Mouse (Mus musculus) common myeloid progenitor, adult 5-6 weeks (primary cell): ENCODE data around the gene Gstm7. TPM values are rescaled to one million over a fixed set of nuclear protein-coding genes. Genes with fewer than 3 reads are reported as not detected.
"Not testable (repeated sequence)": the region's sequence is repeated elsewhere in the genome, so short reads cannot be mapped to it uniquely, and the experiment has no call there.

Experiments used
- ATAC-seq: replicated peaks from 2 replicates; pipeline ENCODE4 v1.8.0; 2016; ENCODE audit warnings: low read depth, mild to moderate bottlenecking, moderate TSS enrichment, inconsistent platforms; ENCODE audit not compliant: poor library complexity, severe bottlenecking
- total RNA-seq: library from RNA; stranded (forward); fragments of 200-1000, 187-1606 nt; gene quantifications from 2 replicates; pipeline ENCODE4 v1.2.3, GENCODE M21; 2017

The Gstm7 gene
- total RNA-seq, 1 experiment from 2014 or later = 1.6 TPM

GRCm38 (mm10) chr3:107939403-107939802 lies 7.8 kb upstream of the Gstm7 start:
- ATAC-seq = peak; percentile 83

GRCm38 (mm10) chr3:107935888-107936287 lies 4.3 kb upstream of the Gstm7 start:
- ATAC-seq = no peak

- no peak for ATAC-seq
These were observed 3.7 kb upstream of the Gstm7 start for GRCm38 (mm10) chr3:107935268-107935667.

GRCm38 (mm10) chr3:107932128-107932527 lies 511 bp upstream of the Gstm7 start:
- ATAC-seq = no peak

GRCm38 (mm10) chr3:107931134-107931533 lies 483 bp downstream of the Gstm7 start:
- no peak for ATAC-seq

GRCm38 (mm10) chr3:107929731-107930130 lies 1.9 kb downstream of the Gstm7 start:
- ATAC-seq = no peak

GRCm38 (mm10) chr3:107929243-107929642 lies 2.4 kb downstream of the Gstm7 start:
- ATAC-seq = no peak

GRCm38 (mm10) chr3:107928691-107929090 lies 2.9 kb downstream of the Gstm7 start:
- ATAC-seq = no peak

GRCm38 (mm10) chr3:107927841-107928240 lies 3.8 kb downstream of the Gstm7 start:
- no peak for ATAC-seq

- ATAC-seq = no peak
These were observed 6.3 kb downstream of the Gstm7 start for GRCm38 (mm10) chr3:107925335-107925734.

- ATAC-seq = no peak
These were observed 11.3 kb downstream of the Gstm7 start for GRCm38 (mm10) chr3:107920348-107920747.

GRCm38 (mm10) chr3:107917783-107918408 lies 13.7 kb downstream of the Gstm7 start:
- peak; percentile 90 for ATAC-seq

GRCm38 (mm10) chr3:107917097-107917496 lies 14.5 kb downstream of the Gstm7 start:
- 0 out of 2 replicates have a peak, but pooled peaks have one; percentile 24 for ATAC-seq

- ATAC-seq = no peak
These were observed 14.9 kb downstream of the Gstm7 start for GRCm38 (mm10) chr3:107916674-107917073.

GRCm38 (mm10) chr3:107905942-107906341 lies 25.7 kb downstream of the Gstm7 start:
- ATAC-seq = no peak

- ATAC-seq = no peak
These were observed 30.5 kb downstream of the Gstm7 start for GRCm38 (mm10) chr3:107900955-107901673.

GRCm38 (mm10) chr3:107898691-107899090 lies 32.9 kb downstream of the Gstm7 start:
- no peak for ATAC-seq

GRCm38 (mm10) chr3:107895720-107896569 lies 35.7 kb downstream of the Gstm7 start, which contains the start of gene Gstm5:
Gene Gstm5 (plus strand): TSS chr3:107895821.
- ATAC-seq = peak; percentile 84

GRCm38 (mm10) chr3:107895194-107895719 lies 36.4 kb downstream of the Gstm7 start:
- peak; percentile 6 for ATAC-seq

- ATAC-seq = not testable (repeated sequence)
These were observed 42.4 kb downstream of the Gstm7 start for GRCm38 (mm10) chr3:107889236-107889635.
